Mouse (Mus musculus): ENCODE measurements around the gene Vmn1r200. TPM values are rescaled to one million over a fixed set of nuclear protein-coding genes. Genes with fewer than 3 reads are reported as not detected.
"Not testable (repeated sequence)": the region's sequence is repeated elsewhere in the genome, so short reads cannot be mapped to it uniquely, and the experiment has no call there.

The Vmn1r200 gene
- polyA plus RNA-seq (2014; fragmentation: Nextera tagmentation; extraction: Ambion mirVana) = not detected in 2 replicates

- 49% methylated on average over 3 of the region's 3 CpGs for WGBS
- Histone ChIP-seq H3K4me1 (ENCODE audit: control insufficient read depth, insufficient read depth, low read length) (no peaks in the 10 kb centered on the region), H3K36me3 (ENCODE audit: control insufficient read depth, insufficient read depth, low read length) (no peaks in the 10 kb centered on the region), H3K27me3 (ENCODE audit: control insufficient read depth, insufficient read depth, low read length) (no peaks in the 10 kb centered on the region), H3K9me3 (ENCODE audit: control insufficient read depth, low read length) (no peaks in the 10 kb centered on the region), H3K9ac (ENCODE audit: low read length) (no peak within 1 kb of the TSS), H3K27ac (ENCODE audit: low read depth, low read length) (no peak within 1 kb of the TSS), H3K4me3 (ENCODE audit: low read depth, low read length) (no peak within 1 kb of the TSS), H3K4me2 (ENCODE audit: low read depth) (no peak within 1 kb of the TSS)
- ATAC-seq (ENCODE audit: insufficient read depth, low FRiP score, low TSS enrichment) (no peak), DNase-seq (ENCODE audit: low spot score) (no peak)
Observed at GRCm38 (mm10) chr13:22390073-22390472, at the start of gene Vmn1r200. Vmn1r200 (plus strand) TSS chr13:22390373.

- Histone ChIP-seq H3K36me3 (ENCODE audit: control insufficient read depth, insufficient read depth, low read length) (no peaks in the 10 kb centered on the region), H3K4me3 (ENCODE audit: low read depth, low read length) (no peak within 1 kb of the TSS), H3K9ac (ENCODE audit: low read length) (no peak within 1 kb of the TSS), H3K4me2 (ENCODE audit: low read depth) (no peak within 1 kb of the TSS), H3K9me3 (ENCODE audit: control insufficient read depth, low read length) (no peaks in the 10 kb centered on the region), H3K27me3 (ENCODE audit: control insufficient read depth, insufficient read depth, low read length) (no peaks in the 10 kb centered on the region), H3K27ac (ENCODE audit: low read depth, low read length) (no peak within 1 kb of the TSS), H3K4me1 (ENCODE audit: control insufficient read depth, insufficient read depth, low read length) (no peaks in the 10 kb centered on the region)
- DNase-seq (ENCODE audit: low spot score) (no peak), ATAC-seq (ENCODE audit: insufficient read depth, low FRiP score, low TSS enrichment) (no peak)
- WGBS = 41% methylated on average over 1 of the region's 1 CpGs
Observed at GRCm38 (mm10) chr13:22350064-22350463, 40.1 kb upstream of the Vmn1r200 start, which contains the start of gene Vmn1r198. Vmn1r198 (plus strand) TSS chr13:22350364.

GRCm38 (mm10) chr13:22350813-22351212 lies 39.4 kb upstream of the Vmn1r200 start:
- 81% methylated on average over 1 of the region's 1 CpGs for WGBS

GRCm38 (mm10) chr13:22379518-22379917 lies 10.7 kb upstream of the Vmn1r200 start, which contains the start of gene Vmn1r199:
Vmn1r199 (plus strand) TSS chr13:22379818.
- no peak within 1 kb of the TSS for H3K4me2 ChIP-seq (ENCODE audit: low read depth)
- H3K36me3 ChIP-seq (ENCODE audit: control insufficient read depth, insufficient read depth, low read length) = no peaks in the 10 kb centered on the region
- ATAC-seq (ENCODE audit: insufficient read depth, low FRiP score, low TSS enrichment) (no peak), DNase-seq (ENCODE audit: low spot score) (no peak)
- no peak within 1 kb of the TSS for H3K4me3 ChIP-seq (ENCODE audit: low read depth, low read length)
- H3K27ac ChIP-seq (ENCODE audit: low read depth, low read length) = no peak within 1 kb of the TSS
- no peaks in the 10 kb centered on the region for H3K4me1 ChIP-seq (ENCODE audit: control insufficient read depth, insufficient read depth, low read length)
- H3K9me3 ChIP-seq (ENCODE audit: control insufficient read depth, low read length) = no peaks in the 10 kb centered on the region
- no peak within 1 kb of the TSS for H3K9ac ChIP-seq (ENCODE audit: low read length)
- WGBS = 83% methylated on average over 2 of the region's 2 CpGs
- no peaks in the 10 kb centered on the region for H3K27me3 ChIP-seq (ENCODE audit: control insufficient read depth, insufficient read depth, low read length)

More at GRCm38 (mm10) chr13:22350813-22351212, 39.4 kb upstream of the Vmn1r200 start:
- DNase-seq (ENCODE audit: low spot score) (no peak), ATAC-seq (ENCODE audit: insufficient read depth, low FRiP score, low TSS enrichment) (no peak)
- no peaks in the 10 kb centered on the region for H3K4me1 ChIP-seq (ENCODE audit: control insufficient read depth, insufficient read depth, low read length)
- no peak overlapping the region for H3K27ac ChIP-seq (ENCODE audit: low read depth, low read length)
- no peaks in the 10 kb centered on the region for H3K9me3 ChIP-seq (ENCODE audit: control insufficient read depth, low read length)
- H3K4me3 ChIP-seq (ENCODE audit: low read depth, low read length) = no peak overlapping the region
- no peak overlapping the region for H3K9ac ChIP-seq (ENCODE audit: low read length)
- no peak overlapping the region for H3K4me2 ChIP-seq (ENCODE audit: low read depth)
- H3K36me3 ChIP-seq (ENCODE audit: control insufficient read depth, insufficient read depth, low read length) = no peaks in the 10 kb centered on the region
- H3K27me3 ChIP-seq (ENCODE audit: control insufficient read depth, insufficient read depth, low read length) = no peaks in the 10 kb centered on the region

- not testable (repeated sequence) for H3K4me2 ChIP-seq (ENCODE audit: low read depth); H3K4me1 ChIP-seq (ENCODE audit: control insufficient read depth, insufficient read depth, low read length); H3K4me3 ChIP-seq (ENCODE audit: low read depth, low read length); ATAC-seq (ENCODE audit: insufficient read depth, low FRiP score, low TSS enrichment); H3K27me3 ChIP-seq (ENCODE audit: control insufficient read depth, insufficient read depth, low read length); H3K9ac ChIP-seq (ENCODE audit: low read length); H3K9me3 ChIP-seq (ENCODE audit: control insufficient read depth, low read length); H3K36me3 ChIP-seq (ENCODE audit: control insufficient read depth, insufficient read depth, low read length); DNase-seq (ENCODE audit: low spot score); H3K27ac ChIP-seq (ENCODE audit: low read depth, low read length)
- 89% methylated on average over 3 of the region's 3 CpGs for WGBS
Observed at GRCm38 (mm10) chr13:22381128-22381527, 9.0 kb upstream of the Vmn1r200 start.

GRCm38 (mm10) chr13:22383401-22383800 lies 6.8 kb upstream of the Vmn1r200 start:
- Histone ChIP-seq H3K4me3 (ENCODE audit: low read depth, low read length) (no peak overlapping the region), H3K4me2 (ENCODE audit: low read depth) (no peak overlapping the region), H3K9me3 (ENCODE audit: control insufficient read depth, low read length) (no peaks in the 10 kb centered on the region), H3K9ac (ENCODE audit: low read length) (no peak overlapping the region), H3K36me3 (ENCODE audit: control insufficient read depth, insufficient read depth, low read length) (no peaks in the 10 kb centered on the region), H3K27me3 (ENCODE audit: control insufficient read depth, insufficient read depth, low read length) (no peaks in the 10 kb centered on the region), H3K4me1 (ENCODE audit: control insufficient read depth, insufficient read depth, low read length) (no peaks in the 10 kb centered on the region), H3K27ac (ENCODE audit: low read depth, low read length) (no peak overlapping the region)
- WGBS = 80% methylated on average over 3 of the region's 3 CpGs
- ATAC-seq (ENCODE audit: insufficient read depth, low FRiP score, low TSS enrichment) = no peak
- no peak for DNase-seq (ENCODE audit: low spot score)

GRCm38 (mm10) chr13:22387050-22387449 lies 3.1 kb upstream of the Vmn1r200 start:
- H3K4me2 ChIP-seq (ENCODE audit: low read depth) = no peak overlapping the region
- WGBS = 88% methylated on average over 1 of the region's 1 CpGs
- no peak for DNase-seq (ENCODE audit: low spot score)

GRCm38 (mm10) chr13:22402978-22403377 lies 12.8 kb downstream of the Vmn1r200 start:
- Histone ChIP-seq H3K27ac (ENCODE audit: low read depth, low read length) (no peak overlapping the region), H3K4me1 (ENCODE audit: control insufficient read depth, insufficient read depth, low read length) (no peaks in the 10 kb centered on the region), H3K4me2 (ENCODE audit: low read depth) (no peak overlapping the region), H3K27me3 (ENCODE audit: control insufficient read depth, insufficient read depth, low read length) (no peaks in the 10 kb centered on the region), H3K4me3 (ENCODE audit: low read depth, low read length) (no peak overlapping the region), H3K9me3 (ENCODE audit: control insufficient read depth, low read length) (no peaks in the 10 kb centered on the region), H3K36me3 (ENCODE audit: control insufficient read depth, insufficient read depth, low read length) (no peaks in the 10 kb centered on the region), H3K9ac (ENCODE audit: low read length) (no peak overlapping the region)
- ATAC-seq (ENCODE audit: insufficient read depth, low FRiP score, low TSS enrichment) (no peak), DNase-seq (ENCODE audit: low spot score) (no peak)
- 100% methylated on average over 1 of the region's 1 CpGs for WGBS

More at GRCm38 (mm10) chr13:22387050-22387449, 3.1 kb upstream of the Vmn1r200 start:
- ATAC-seq (ENCODE audit: insufficient read depth, low FRiP score, low TSS enrichment) = no peak
- Histone ChIP-seq H3K9ac (ENCODE audit: low read length) (no peak overlapping the region), H3K9me3 (ENCODE audit: control insufficient read depth, low read length) (no peaks in the 10 kb centered on the region), H3K36me3 (ENCODE audit: control insufficient read depth, insufficient read depth, low read length) (no peaks in the 10 kb centered on the region), H3K27ac (ENCODE audit: low read depth, low read length) (no peak overlapping the region), H3K27me3 (ENCODE audit: control insufficient read depth, insufficient read depth, low read length) (no peaks in the 10 kb centered on the region), H3K4me1 (ENCODE audit: control insufficient read depth, insufficient read depth, low read length) (no peaks in the 10 kb centered on the region), H3K4me3 (ENCODE audit: low read depth, low read length) (no peak overlapping the region)
